Mouse (Mus musculus): ENCODE data around the gene A930018P22Rik. TPM values are rescaled to one million over a fixed set of nuclear protein-coding genes. Genes with fewer than 3 reads are reported as not detected.

Gene A930018P22Rik
- total and polyA plus RNA-seq, 3 experiments = not detected

GRCm38 (mm10) chr2:104153876-104154275 lies 31.3 kb downstream of the A930018P22Rik start:
- no peaks in the 10 kb centered on the region for H3K36me3 ChIP-seq (replicated peaks in 1 of 2; ENCODE audit: control insufficient read depth in 1 of 2, insufficient read depth in 1 of 2, low read length in 1 of 2)
- H3K4me2 ChIP-seq (ENCODE audit: insufficient read depth, low read depth, poor library complexity, severe bottlenecking) = no peak overlapping the region
- H3K4me1 ChIP-seq (ENCODE audit: control insufficient read depth in 1 of 2, insufficient read depth in 2 of 2) = peaks cover 0 to 32% of the 10 kb centered on the region in 2 experiments; a peak in 2 of 4 replicates
- in situ Hi-C loops (cut with MboI; ENCODE audit: low pct_ligation_motif_present, low pct_unique_long_range_greater_than_20kb, low sequenced_read_pairs) (no loop called here), dilution Hi-C loops (cut with MboI; ENCODE audit: extremely low pct_ligation_motif_present, extremely low pct_unique_long_range_greater_than_20kb, low sequenced_read_pairs) (no loop called here)
- H3K4me3 ChIP-seq (replicated peaks in 1 of 3; ENCODE audit: low read depth in 2 of 3, low read length in 2 of 3, poor library complexity in 1 of 3) = no peak overlapping the region
- no peak overlapping the region for H3K9ac ChIP-seq (ENCODE audit: insufficient read depth, low read depth)
- no peak for TF ChIP-seq TBP (conservative IDR thresholded peaks at IDR 0.05; ENCODE audit: low read depth, low read length)
- TF ChIP-seq EP300 (IDR thresholded peaks at IDR 0.05; ENCODE audit: low read length) = no peak
- TF ChIP-seq JUN (IDR thresholded peaks at IDR 0.05; ENCODE audit: insufficient read depth, low read depth, low read length) = no peak
- TF ChIP-seq SMC3 (IDR thresholded peaks at IDR 0.05; ENCODE audit: low read depth, low read length) = no peak
- no peak for TF ChIP-seq USF2 (conservative IDR thresholded peaks at IDR 0.05; ENCODE audit: low read depth, low read length)
- no peak for TF ChIP-seq NELFE (IDR thresholded peaks at IDR 0.05; ENCODE audit: low read depth, low read length)
- no peak for TF ChIP-seq MAX (IDR thresholded peaks at IDR 0.05; ENCODE audit: low read length)
- TF ChIP-seq POLR2A (IDR thresholded peaks at IDR 0.05; ENCODE audit: low read depth, low read length) = no peak
- TF ChIP-seq MXI1 (IDR thresholded peaks at IDR 0.05; ENCODE audit: low read depth, low read length) = no peak
- no peak for TF ChIP-seq E2F4 (IDR thresholded peaks at IDR 0.05; ENCODE audit: insufficient replicate concordance, low read depth, low read length)
- TF ChIP-seq ETS1 (conservative IDR thresholded peaks at IDR 0.05; ENCODE audit: low read depth, low read length) = no peak
- no peak for TF ChIP-seq HCFC1 (IDR thresholded peaks at IDR 0.05; ENCODE audit: low read depth, low read length)
- no peak for TF ChIP-seq JUND (conservative IDR thresholded peaks at IDR 0.05; ENCODE audit: low read depth, low read length)
- TF ChIP-seq CHD2 (IDR thresholded peaks at IDR 0.05; ENCODE audit: low read length) = no peak
- TF ChIP-seq UBTF (IDR thresholded peaks at IDR 0.05; ENCODE audit: low read depth, low read length) = no peak
- H3K79me2 ChIP-seq (replicated peaks; ENCODE audit: control insufficient read depth, extremely low read depth, insufficient read depth, poor library complexity, severe bottlenecking) = no peaks in the 10 kb centered on the region
- no peaks in the 10 kb centered on the region for H3K9me3 ChIP-seq (replicated peaks; ENCODE audit: low read length)
- DNase-seq (ENCODE audit: extremely low read depth) = no peak
- H3K27me3 ChIP-seq (replicated peaks) = no peaks in the 10 kb centered on the region
- no peak overlapping the region for H3K27ac ChIP-seq (ENCODE audit: insufficient read depth, low read depth)

GRCm38 (mm10) chr2:104157831-104158230 lies 35.3 kb downstream of the A930018P22Rik start:
- no peaks in the 10 kb centered on the region for H3K27me3 ChIP-seq (replicated peaks)
- no peak overlapping the region for H3K4me3 ChIP-seq (replicated peaks in 1 of 3; ENCODE audit: low read depth in 2 of 3, low read length in 2 of 3, poor library complexity in 1 of 3)
- no peaks in the 10 kb centered on the region for H3K36me3 ChIP-seq (replicated peaks in 1 of 2; ENCODE audit: control insufficient read depth in 1 of 2, insufficient read depth in 1 of 2, low read length in 1 of 2)
- TF ChIP-seq UBTF (IDR thresholded peaks at IDR 0.05; ENCODE audit: low read depth, low read length) = no peak
- no peak for TF ChIP-seq GABPA (IDR thresholded peaks at IDR 0.05; ENCODE audit: insufficient replicate concordance, low read depth, low read length)
- no peak for TF ChIP-seq HCFC1 (IDR thresholded peaks at IDR 0.05; ENCODE audit: low read depth, low read length)
- no peak for TF ChIP-seq TCF12 (IDR thresholded peaks at IDR 0.05; ENCODE audit: low read depth, low read length)
- no peak for TF ChIP-seq USF1 (IDR thresholded peaks at IDR 0.05; ENCODE audit: low read depth, low read length)
- TF ChIP-seq POLR2AphosphoS2 (IDR thresholded peaks at IDR 0.05; ENCODE audit: low read depth, low read length) = no peak
- no peak for TF ChIP-seq EP300 (IDR thresholded peaks at IDR 0.05; ENCODE audit: low read length)
- TF ChIP-seq MXI1 (IDR thresholded peaks at IDR 0.05; ENCODE audit: low read depth, low read length) = no peak
- H3K4me2 ChIP-seq (ENCODE audit: insufficient read depth, low read depth, poor library complexity, severe bottlenecking) = no peak overlapping the region
- dilution Hi-C loops (cut with MboI; ENCODE audit: extremely low pct_ligation_motif_present, extremely low pct_unique_long_range_greater_than_20kb, low sequenced_read_pairs) = no loop called here
- H3K79me2 ChIP-seq (replicated peaks; ENCODE audit: control insufficient read depth, extremely low read depth, insufficient read depth, poor library complexity, severe bottlenecking) = no peaks in the 10 kb centered on the region
- DNase-seq (ENCODE audit: extremely low read depth) = no peak
- no peaks in the 10 kb centered on the region for H3K9me3 ChIP-seq (replicated peaks; ENCODE audit: low read length)
- in situ Hi-C loops (cut with MboI; ENCODE audit: low pct_ligation_motif_present, low pct_unique_long_range_greater_than_20kb, low sequenced_read_pairs) = no loop called here
- H3K27ac ChIP-seq (ENCODE audit: insufficient read depth, low read depth) = no peak overlapping the region
- H3K4me1 ChIP-seq (ENCODE audit: control insufficient read depth in 1 of 2, insufficient read depth in 2 of 2) = peaks cover 0 to 18% of the 10 kb centered on the region in 2 experiments; a peak in 2 of 4 replicates
- no peak overlapping the region for H3K9ac ChIP-seq (ENCODE audit: insufficient read depth, low read depth)
